Mouse (Mus musculus): ENCODE data around the gene Dock2. TPM values are rescaled to one million over a fixed set of nuclear protein-coding genes. Genes with fewer than 3 reads are reported as not detected.

Dock2 gene
- polyA plus RNA-seq, 1 experiment from 2014 or later, result 0.72 TPM

- H3K9me3 ChIP-seq (replicated peaks; ENCODE audit: control insufficient read depth, low read length, poor library complexity, severe bottlenecking), result no peaks in the 10 kb centered on the region
- H3K9ac ChIP-seq (ENCODE audit: low read depth, low read length), result no peak overlapping the region
- H3K27me3 ChIP-seq (ENCODE audit: control insufficient read depth, insufficient read depth, low read depth, low read length), result no peaks in the 10 kb centered on the region
- no peak overlapping the region for H3K27ac ChIP-seq (ENCODE audit: low read length)
- ATAC-seq, result no peak
- H3K4me2 ChIP-seq (ENCODE audit: low read length), result no peak overlapping the region
- no peaks in the 10 kb centered on the region for H3K4me1 ChIP-seq (ENCODE audit: control insufficient read depth, insufficient read depth, low read length)
- H3K36me3 ChIP-seq (ENCODE audit: control insufficient read depth, insufficient read depth, low read length), result no peaks in the 10 kb centered on the region
- WGBS, result 93% methylated on average over 4 of the region's 4 CpGs
- H3K4me3 ChIP-seq (ENCODE audit: low read depth, low read length), result no peak overlapping the region
These were observed 255.7 kb downstream of the Dock2 start for GRCm38 (mm10) chr11:34528006-34528405.

DNA sequence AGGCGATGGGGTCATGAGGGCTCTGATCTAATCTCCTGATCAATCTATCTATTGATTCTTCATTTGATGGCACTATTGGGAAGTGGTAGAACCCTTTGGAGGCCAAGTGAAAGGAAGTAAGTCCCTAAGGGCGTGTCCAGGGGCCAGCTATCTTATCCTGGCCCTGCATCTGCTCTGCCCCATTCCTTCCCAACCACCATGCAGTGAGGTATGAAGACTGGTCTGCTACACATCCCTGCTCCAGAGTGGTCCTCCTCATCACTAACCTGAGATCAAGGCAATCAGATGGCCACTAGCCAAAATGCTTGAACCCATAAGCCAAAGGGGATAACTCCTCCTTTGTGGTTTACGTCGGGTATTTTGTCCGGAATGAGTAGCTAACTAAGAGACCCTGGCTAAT lies 256.5 kb downstream of the Dock2 start:
- H3K4me1 ChIP-seq (ENCODE audit: control insufficient read depth, insufficient read depth, low read length), result no peaks in the 10 kb centered on the region
- no peak for ATAC-seq
- no peak overlapping the region for H3K9ac ChIP-seq (ENCODE audit: low read depth, low read length)
- no peaks in the 10 kb centered on the region for H3K36me3 ChIP-seq (ENCODE audit: control insufficient read depth, insufficient read depth, low read length)
- WGBS, result 92% methylated on average over 5 of the region's 5 CpGs
- H3K9me3 ChIP-seq (replicated peaks; ENCODE audit: control insufficient read depth, low read length, poor library complexity, severe bottlenecking), result no peaks in the 10 kb centered on the region
- no peak overlapping the region for H3K4me2 ChIP-seq (ENCODE audit: low read length)
- no peak overlapping the region for H3K27ac ChIP-seq (ENCODE audit: low read length)
- no peak overlapping the region for H3K4me3 ChIP-seq (ENCODE audit: low read depth, low read length)
- H3K27me3 ChIP-seq (ENCODE audit: control insufficient read depth, insufficient read depth, low read depth, low read length), result no peaks in the 10 kb centered on the region

GRCm38 (mm10) chr11:34525096-34525891 lies 258.4 kb downstream of the Dock2 start:
- H3K9me3 ChIP-seq (replicated peaks; ENCODE audit: control insufficient read depth, low read length, poor library complexity, severe bottlenecking), result no peaks in the 10 kb centered on the region
- H3K27me3 ChIP-seq (ENCODE audit: control insufficient read depth, insufficient read depth, low read depth, low read length), result no peaks in the 10 kb centered on the region
- no peak overlapping the region for H3K4me3 ChIP-seq (ENCODE audit: low read depth, low read length)
- no peak overlapping the region for H3K27ac ChIP-seq (ENCODE audit: low read length)
- no peak for ATAC-seq
- WGBS, result 75% methylated on average over 7 of the region's 7 CpGs
- no peak overlapping the region for H3K4me2 ChIP-seq (ENCODE audit: low read length)
- H3K9ac ChIP-seq (ENCODE audit: low read depth, low read length), result no peak overlapping the region
- no peaks in the 10 kb centered on the region for H3K36me3 ChIP-seq (ENCODE audit: control insufficient read depth, insufficient read depth, low read length)
- H3K4me1 ChIP-seq (ENCODE audit: control insufficient read depth, insufficient read depth, low read length), result no peaks in the 10 kb centered on the region

DNA sequence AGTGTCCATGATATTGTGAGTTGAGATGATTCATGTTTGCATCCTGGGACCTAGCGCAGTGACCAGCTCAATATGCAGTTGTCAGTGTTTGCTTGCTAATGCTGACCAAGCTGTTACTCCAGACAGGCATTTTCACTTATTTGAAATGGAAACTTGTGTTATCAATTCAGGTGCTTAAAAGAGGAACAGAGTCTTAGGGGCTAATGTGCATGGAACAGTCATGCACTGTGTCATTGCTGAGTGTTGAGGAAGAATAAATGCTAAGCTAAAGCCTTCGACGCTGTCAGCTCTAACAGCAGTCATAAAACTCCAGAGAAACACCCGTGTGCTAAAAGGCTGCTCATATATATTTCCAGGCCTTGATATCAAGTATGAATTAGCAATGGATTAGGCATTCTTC lies 259.1 kb downstream of the Dock2 start:
- H3K36me3 ChIP-seq (ENCODE audit: control insufficient read depth, insufficient read depth, low read length), result no peaks in the 10 kb centered on the region
- ATAC-seq, result no peak
- WGBS, result 88% methylated on average over 4 of the region's 4 CpGs

DNA sequence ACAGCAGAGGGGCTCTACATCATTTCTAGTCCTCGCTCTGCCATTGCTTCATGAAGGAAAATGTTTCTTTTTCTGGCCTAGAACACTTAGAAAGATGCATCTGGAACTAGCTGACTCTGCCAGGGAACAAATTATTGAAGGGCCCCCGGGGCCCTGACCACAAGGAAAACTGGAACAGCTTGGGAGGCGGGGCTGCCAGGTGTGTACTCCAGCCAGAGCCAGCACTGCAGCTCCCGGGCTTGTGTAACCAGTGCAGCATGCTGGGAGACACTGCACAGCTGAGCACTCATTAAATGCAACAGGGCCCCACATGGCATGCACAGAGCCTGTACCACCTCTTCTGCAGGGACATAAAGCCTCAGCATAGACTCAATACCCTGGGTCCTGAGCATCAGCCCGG lies 265.1 kb downstream of the Dock2 start:
- Histone ChIP-seq H3K4me1 (ENCODE audit: control insufficient read depth, insufficient read depth, low read length) (peaks cover 2% of the 10 kb centered on the region; the same call in 1 of the 2 replicates), H3K9me3 (replicated peaks; ENCODE audit: control insufficient read depth, low read length, poor library complexity, severe bottlenecking) (no peaks in the 10 kb centered on the region), H3K27ac (ENCODE audit: low read length) (no peak overlapping the region), H3K9ac (ENCODE audit: low read depth, low read length) (no peak overlapping the region), H3K36me3 (ENCODE audit: control insufficient read depth, insufficient read depth, low read length) (no peaks in the 10 kb centered on the region), H3K4me2 (ENCODE audit: low read length) (no peak overlapping the region), H3K27me3 (ENCODE audit: control insufficient read depth, insufficient read depth, low read depth, low read length) (no peaks in the 10 kb centered on the region), H3K4me3 (ENCODE audit: low read depth, low read length) (no peak overlapping the region)
- no peak for ATAC-seq
- whole genome bisulfite sequencing, result 57% methylated on average over 5 of the region's 5 CpGs

More for the DNA sequence above, 259.1 kb downstream of the Dock2 start:
- Histone ChIP-seq H3K4me1 (ENCODE audit: control insufficient read depth, insufficient read depth, low read length) (no peaks in the 10 kb centered on the region), H3K9ac (ENCODE audit: low read depth, low read length) (no peak overlapping the region), H3K4me2 (ENCODE audit: low read length) (no peak overlapping the region), H3K27ac (ENCODE audit: low read length) (no peak overlapping the region), H3K27me3 (ENCODE audit: control insufficient read depth, insufficient read depth, low read depth, low read length) (no peaks in the 10 kb centered on the region), H3K9me3 (replicated peaks; ENCODE audit: control insufficient read depth, low read length, poor library complexity, severe bottlenecking) (no peaks in the 10 kb centered on the region), H3K4me3 (ENCODE audit: low read depth, low read length) (no peak overlapping the region)

- Histone ChIP-seq H3K36me3 (ENCODE audit: control insufficient read depth, insufficient read depth, low read length) (no peaks in the 10 kb centered on the region), H3K4me3 (ENCODE audit: low read depth, low read length) (no peak overlapping the region), H3K9me3 (replicated peaks; ENCODE audit: control insufficient read depth, low read length, poor library complexity, severe bottlenecking) (no peaks in the 10 kb centered on the region), H3K27me3 (ENCODE audit: control insufficient read depth, insufficient read depth, low read depth, low read length) (no peaks in the 10 kb centered on the region), H3K4me1 (ENCODE audit: control insufficient read depth, insufficient read depth, low read length) (peaks cover 2% of the 10 kb centered on the region; the same call in 1 of the 2 replicates), H3K27ac (ENCODE audit: low read length) (no peak overlapping the region), H3K4me2 (ENCODE audit: low read length) (no peak overlapping the region), H3K9ac (ENCODE audit: low read depth, low read length) (no peak overlapping the region)
- WGBS, result 46% methylated on average over 2 of the region's 2 CpGs
- no peak for ATAC-seq
These were observed 266.7 kb downstream of the Dock2 start for GRCm38 (mm10) chr11:34516971-34517370.

DNA sequence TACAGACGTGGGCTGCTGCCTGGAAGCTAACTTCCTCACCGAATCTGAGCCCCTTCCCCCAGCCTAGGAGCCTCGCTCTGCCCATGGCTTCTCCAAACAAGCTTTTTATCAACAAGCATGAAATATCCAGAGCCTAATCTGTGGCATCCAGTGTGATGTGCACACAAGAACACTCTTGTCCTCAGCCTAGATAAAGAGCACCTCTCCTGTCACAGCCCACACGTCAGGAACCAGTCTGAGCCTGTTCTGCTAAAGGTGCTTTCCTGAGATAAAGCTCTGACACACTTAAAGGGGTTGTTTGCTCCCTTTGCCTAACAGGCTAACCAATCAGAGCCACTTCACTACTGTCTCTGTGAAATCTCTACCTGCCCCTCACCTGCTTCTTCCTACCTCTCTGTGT lies 268.4 kb downstream of the Dock2 start:
- no peak overlapping the region for H3K4me2 ChIP-seq (ENCODE audit: low read length)
- 58% methylated on average over 4 of the region's 4 CpGs for WGBS
- ATAC-seq, result peak; percentile 39; the same call in 1 of the 2 replicates
- H3K36me3 ChIP-seq (ENCODE audit: control insufficient read depth, insufficient read depth, low read length), result no peaks in the 10 kb centered on the region
- H3K4me3 ChIP-seq (ENCODE audit: low read depth, low read length), result no peak overlapping the region
- H3K27ac ChIP-seq (ENCODE audit: low read length), result no peak overlapping the region
- no peaks in the 10 kb centered on the region for H3K27me3 ChIP-seq (ENCODE audit: control insufficient read depth, insufficient read depth, low read depth, low read length)
- no peaks in the 10 kb centered on the region for H3K9me3 ChIP-seq (replicated peaks; ENCODE audit: control insufficient read depth, low read length, poor library complexity, severe bottlenecking)
- peaks cover 2% of the 10 kb centered on the region; the same call in 1 of the 2 replicates for H3K4me1 ChIP-seq (ENCODE audit: control insufficient read depth, insufficient read depth, low read length)
- no peak overlapping the region for H3K9ac ChIP-seq (ENCODE audit: low read depth, low read length)

DNA sequence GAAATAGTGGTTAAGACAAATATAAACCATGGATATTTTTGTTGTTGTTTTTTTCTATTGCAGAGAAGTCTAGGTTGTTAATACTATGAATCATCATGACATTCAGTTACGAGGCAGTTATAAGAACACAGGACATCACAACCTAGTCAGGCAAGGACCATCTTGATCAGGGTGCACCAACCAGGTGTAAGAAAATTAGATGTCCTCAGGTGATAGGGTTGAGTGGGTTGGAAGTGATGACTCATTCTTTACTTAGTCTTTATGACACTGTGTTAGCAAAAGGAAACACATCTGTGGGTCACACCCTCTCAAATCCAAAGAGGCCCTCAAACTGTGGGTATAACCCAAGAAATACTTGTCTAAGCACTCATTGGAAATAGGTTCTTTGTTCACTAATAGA lies 277.3 kb downstream of the Dock2 start:
- Histone ChIP-seq H3K27ac (ENCODE audit: low read length) (no peak overlapping the region), H3K4me2 (ENCODE audit: low read length) (no peak overlapping the region), H3K9ac (ENCODE audit: low read depth, low read length) (no peak overlapping the region), H3K9me3 (replicated peaks; ENCODE audit: control insufficient read depth, low read length, poor library complexity, severe bottlenecking) (no peaks in the 10 kb centered on the region), H3K36me3 (ENCODE audit: control insufficient read depth, insufficient read depth, low read length) (no peaks in the 10 kb centered on the region), H3K4me1 (ENCODE audit: control insufficient read depth, insufficient read depth, low read length) (no peaks in the 10 kb centered on the region), H3K4me3 (ENCODE audit: low read depth, low read length) (no peak overlapping the region), H3K27me3 (ENCODE audit: control insufficient read depth, insufficient read depth, low read depth, low read length) (no peaks in the 10 kb centered on the region)
- no peak for ATAC-seq
- WGBS, result 98% methylated on average over 1 of the region's 1 CpGs

DNA sequence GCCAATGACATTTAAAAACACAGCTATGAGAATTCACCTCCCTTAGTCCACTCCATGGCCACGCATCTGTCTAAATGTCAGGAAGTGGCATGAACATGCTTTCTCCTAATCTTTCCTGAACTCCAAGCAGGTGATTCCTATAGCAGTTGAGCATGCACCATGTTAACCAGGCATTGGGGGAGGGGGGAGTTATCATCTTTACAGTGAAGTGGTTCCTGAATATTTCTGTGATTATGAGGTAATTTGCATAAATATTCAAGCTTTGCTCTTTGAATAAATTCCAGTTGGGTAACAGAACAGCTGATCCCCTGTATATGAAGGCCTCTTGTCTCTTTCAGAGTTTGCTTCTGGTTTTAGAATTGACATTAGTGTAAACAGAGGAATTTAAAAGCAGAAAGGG lies 284.0 kb downstream of the Dock2 start:
- no peaks in the 10 kb centered on the region for H3K36me3 ChIP-seq (ENCODE audit: control insufficient read depth, insufficient read depth, low read length)
- no peak overlapping the region for H3K4me3 ChIP-seq (ENCODE audit: low read depth, low read length)
- H3K4me2 ChIP-seq (ENCODE audit: low read length), result no peak overlapping the region
- H3K4me1 ChIP-seq (ENCODE audit: control insufficient read depth, insufficient read depth, low read length), result peaks cover 9% of the 10 kb centered on the region; the same call in 1 of the 2 replicates
- no peak overlapping the region for H3K9ac ChIP-seq (ENCODE audit: low read depth, low read length)
- 82% methylated on average over 1 of the region's 1 CpGs for WGBS
- ATAC-seq, result no peak
- no peaks in the 10 kb centered on the region for H3K27me3 ChIP-seq (ENCODE audit: control insufficient read depth, insufficient read depth, low read depth, low read length)
- H3K27ac ChIP-seq (ENCODE audit: low read length), result no peak overlapping the region
- no peaks in the 10 kb centered on the region for H3K9me3 ChIP-seq (replicated peaks; ENCODE audit: control insufficient read depth, low read length, poor library complexity, severe bottlenecking)

Measured in midbrain, embryonic 16.5 days (tissue).